Mouse (Mus musculus) testis, adult 2 months (tissue): ENCODE data around the gene Shprh. TPM values are rescaled to one million over a fixed set of nuclear protein-coding genes. Genes with fewer than 3 reads are reported as not detected.

Source experiments
- H3K27ac ChIP-seq: fragments of 200-500 bp; 2 replicates; pipeline ENCODE4 v1.5.1; 2012; ENCODE audit warnings: low read depth, low read length; ENCODE audit not compliant: control insufficient read depth, insufficient read depth
- H3K27me3 ChIP-seq: fragments of 200-500 bp; 2 replicates; pipeline ENCODE4 v1.6.1; 2012; ENCODE audit warnings: mild to moderate bottlenecking, low read length, moderate library complexity; ENCODE audit not compliant: control insufficient read depth, insufficient read depth
- H3K36me3 ChIP-seq: fragments of 200-500 bp; 2 replicates; pipeline ENCODE4 v1.6.1; 2012; ENCODE audit warnings: mild to moderate bottlenecking, low read length; ENCODE audit not compliant: control insufficient read depth, insufficient read depth
- H3K4me1 ChIP-seq: fragments of 200-500 bp; 2 replicates; pipeline ENCODE4 v1.6.1; 2012; ENCODE audit warnings: low read length; ENCODE audit not compliant: control insufficient read depth, insufficient read depth
- H3K4me3 ChIP-seq: fragments of 200-500 bp; 2 replicates; pipeline ENCODE4 v1.5.1; 2012; ENCODE audit warnings: low read depth, mild to moderate bottlenecking, low read length, moderate library complexity, mixed read lengths; ENCODE audit not compliant: control insufficient read depth
- CTCF ChIP-seq: fragments of 200-500 bp; IDR thresholded peaks from 2 replicates; pipeline ENCODE4 v1.5.1; 2012; ENCODE audit warnings: low read depth, mild to moderate bottlenecking, inconsistent platforms, low read length, moderate library complexity; ENCODE audit not compliant: control insufficient read depth, insufficient read depth, insufficient replicate concordance
- POLR2A ChIP-seq: fragments of 200-500 bp; IDR thresholded peaks from 2 replicates; pipeline ENCODE4 v1.6.1; 2012; ENCODE audit warnings: low read depth, mild to moderate bottlenecking, inconsistent platforms, low read length, moderate library complexity; ENCODE audit not compliant: control insufficient read depth
- polyA plus RNA-seq: library from polyadenylated mRNA; depleted of rRNA; stranded (reverse); fragments of >200 nt; gene quantifications from 2 replicates; pipeline ENCODE4 v1.2.3, GENCODE M21; 2012; rRNA removed

The Shprh gene
- polyA plus RNA-seq: 2.1 and 2.3 TPM in 2 replicates

DNA sequence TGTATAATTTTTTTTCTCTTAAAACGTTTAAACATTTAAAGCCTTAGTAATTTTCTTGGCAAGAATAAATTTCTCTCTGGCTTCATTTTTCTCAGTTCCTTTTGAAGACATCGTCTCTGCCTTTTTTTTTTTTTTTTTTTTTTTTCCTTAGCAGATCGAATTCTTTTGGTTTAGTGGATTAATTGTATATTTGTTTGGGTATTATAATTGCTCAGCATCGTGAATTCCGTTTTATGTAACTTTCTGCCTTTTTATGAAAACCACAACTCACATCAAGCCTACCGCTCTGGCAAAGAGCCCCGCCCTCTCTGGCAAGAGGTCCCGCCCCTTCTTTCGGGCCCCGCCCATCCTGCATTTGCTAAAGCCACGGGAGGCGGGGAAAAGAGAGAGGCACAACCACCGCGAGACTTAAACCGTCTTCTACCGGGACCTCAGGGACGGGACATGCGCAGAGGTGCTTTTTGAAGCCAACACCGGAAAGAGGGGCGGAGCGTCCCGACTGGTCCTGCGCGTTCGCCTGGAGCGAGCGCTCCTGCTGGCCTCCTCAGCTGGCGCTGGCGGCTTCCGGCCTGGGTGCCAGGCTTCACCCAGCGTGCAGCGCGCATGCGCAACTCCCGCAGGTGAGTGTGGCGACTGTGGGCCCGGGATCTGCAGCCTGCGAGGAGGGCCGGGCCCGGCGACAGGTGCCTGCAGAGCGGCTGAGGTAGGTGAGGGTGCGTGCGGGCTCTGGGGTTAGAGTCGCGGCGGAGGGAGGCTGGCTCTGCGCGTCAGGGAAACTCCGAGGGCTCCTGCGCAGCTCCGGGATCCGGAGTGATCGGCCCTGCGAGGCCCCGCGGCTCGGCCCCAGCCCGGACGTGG lies at the start of gene Shprh:
Shprh (plus strand) TSS at position 544 of the 858 bp plus-strand sequence.
- Histone ChIP-seq H3K4me3 (peak within 1 kb of the TSS; percentile 98), H3K4me1 (peaks cover 3% of the 10 kb centered on the region; the same call in 1 of the 2 replicates), H3K27ac (peak within 1 kb of the TSS; percentile 94), H3K36me3 (no peaks in the 10 kb centered on the region), H3K27me3 (no peaks in the 10 kb centered on the region)
- TF ChIP-seq CTCF: no peak
- peak; percentile 89 for TF ChIP-seq POLR2A

GRCm38 (mm10) chr10:11121781-11122180 lies 27.4 kb upstream of the Shprh start:
- Histone ChIP-seq H3K36me3 (no peaks in the 10 kb centered on the region), H3K27me3 (no peaks in the 10 kb centered on the region), H3K4me1 (no peaks in the 10 kb centered on the region), H3K4me3 (no peak overlapping the region), H3K27ac (no peak overlapping the region)
- no peak for TF ChIP-seq CTCF

DNA sequence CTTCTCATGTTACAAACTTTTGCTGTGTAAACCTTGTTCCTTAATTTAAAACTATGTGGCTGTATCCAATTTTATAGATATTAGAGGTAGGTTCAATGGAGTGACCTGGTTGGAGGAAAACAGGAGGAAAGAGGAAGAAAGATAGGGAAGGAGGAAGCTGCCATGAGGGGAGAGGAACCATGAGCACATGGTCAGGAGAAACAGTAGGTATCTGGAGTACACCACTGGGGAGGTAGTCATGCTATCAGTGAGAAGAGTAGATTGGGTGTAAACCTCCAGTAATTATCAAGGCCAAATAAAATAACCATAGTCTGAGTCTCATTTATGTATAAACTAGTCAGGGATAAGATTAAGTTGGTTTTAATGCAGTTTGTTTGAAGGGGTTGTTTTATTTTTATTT lies 3.6 kb upstream of the Shprh start:
- H3K27ac ChIP-seq: no peak overlapping the region
- no peaks in the 10 kb centered on the region for H3K36me3 ChIP-seq
- peaks cover 3% of the 10 kb centered on the region; the same call in 1 of the 2 replicates for H3K4me1 ChIP-seq
- H3K4me3 ChIP-seq: no peak overlapping the region
- TF ChIP-seq CTCF (no peak), POLR2A (no peak)
- no peaks in the 10 kb centered on the region for H3K27me3 ChIP-seq

- TF ChIP-seq POLR2A: no peak
- no peak for TF ChIP-seq CTCF
- Histone ChIP-seq H3K4me3 (no peak overlapping the region), H3K36me3 (no peaks in the 10 kb centered on the region), H3K4me1 (peaks cover 3% of the 10 kb centered on the region; the same call in 1 of the 2 replicates), H3K27ac (no peak overlapping the region), H3K27me3 (no peaks in the 10 kb centered on the region)
These were observed 781 bp upstream of the Shprh start for GRCm38 (mm10) chr10:11148446-11148845.

GRCm38 (mm10) chr10:11149742-11150125 lies 507 bp downstream of the Shprh start:
- Histone ChIP-seq H3K4me1 (peaks cover 3% of the 10 kb centered on the region; the same call in 1 of the 2 replicates), H3K36me3 (no peaks in the 10 kb centered on the region), H3K27me3 (no peaks in the 10 kb centered on the region), H3K4me3 (peak overlapping the region; percentile 98), H3K27ac (peak overlapping the region; percentile 94)
- TF ChIP-seq CTCF (no peak), POLR2A (no peak)

- H3K27ac ChIP-seq: no peak overlapping the region
- TF ChIP-seq POLR2A (no peak), CTCF (no peak)
- H3K4me3 ChIP-seq: no peak overlapping the region
- no peaks in the 10 kb centered on the region for H3K27me3 ChIP-seq
- no peaks in the 10 kb centered on the region for H3K36me3 ChIP-seq
- peaks cover 3% of the 10 kb centered on the region; the same call in 1 of the 2 replicates for H3K4me1 ChIP-seq
These were observed 2.4 kb downstream of the Shprh start for GRCm38 (mm10) chr10:11151644-11152043.

- Histone ChIP-seq H3K36me3 (peaks cover 2% of the 10 kb centered on the region), H3K27ac (no peak overlapping the region), H3K4me1 (no peaks in the 10 kb centered on the region), H3K27me3 (no peaks in the 10 kb centered on the region), H3K4me3 (no peak overlapping the region)
- TF ChIP-seq POLR2A (no peak), CTCF (no peak)
These were observed 7.8 kb downstream of the Shprh start for GRCm38 (mm10) chr10:11157039-11157438.
